Comparison of ENCODE assay signal across 8 mouse cellular contexts in the genomic region with DNA sequence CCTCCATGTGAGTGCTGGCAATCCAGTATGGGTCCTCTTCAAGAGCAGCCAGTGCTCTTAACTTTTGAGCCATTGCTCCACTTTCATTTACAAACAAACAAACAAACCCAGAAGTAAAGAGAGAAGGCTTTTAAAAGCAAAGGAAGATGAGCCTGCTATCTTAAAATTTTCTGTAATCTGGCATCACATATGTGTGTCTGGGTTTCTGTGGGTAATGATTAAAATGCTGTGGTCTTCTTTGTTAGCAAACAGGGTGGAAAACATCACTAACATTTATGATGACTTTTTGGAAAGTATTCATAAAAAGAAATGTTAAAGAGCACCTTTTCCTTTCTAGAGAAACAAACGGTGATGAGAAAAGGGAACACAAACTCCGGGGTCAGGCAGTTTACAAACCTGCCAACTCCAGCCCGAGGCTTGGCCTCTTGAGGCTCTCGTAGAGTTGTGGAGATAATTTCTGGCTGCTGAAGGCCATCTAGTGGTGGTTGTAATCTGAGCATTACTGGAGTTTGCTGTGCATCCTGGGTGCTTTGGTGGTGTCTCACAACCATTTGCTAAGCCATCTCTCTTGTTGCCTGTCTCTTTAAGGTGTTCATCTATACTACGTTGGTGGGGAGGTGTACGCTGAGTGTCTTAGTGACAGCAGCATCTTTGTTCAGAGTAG. TPM values are rescaled to one million over a fixed set of nuclear protein-coding genes. Genes with fewer than 3 reads are reported as not detected.
DNase-seq lines count a peak whose midpoint lies in the region; ATAC-seq lines count a peak whose summit lies in the region.

No protein-coding gene starts in this region.

- no peaks in the 10 kb centered on the region for H3K27me3 ChIP-seq in embryonic facial prominence, embryonic 11.5 days (ENCODE audit: control insufficient read depth, insufficient read depth, low read length)
- H3K27me3 ChIP-seq in embryonic facial prominence, embryonic 10.5 days (replicated peaks; ENCODE audit: low read depth, poor library complexity, severe bottlenecking), result no peaks in the 10 kb centered on the region

- no peak overlapping the region for H3K9ac ChIP-seq in embryonic facial prominence, embryonic 11.5 days (replicated peaks; ENCODE audit: low read length)

- H3K36me3 ChIP-seq in embryonic facial prominence, embryonic 11.5 days (replicated peaks; ENCODE audit: control insufficient read depth, insufficient read depth, low read depth, low read length), result peaks cover 22% of the 10 kb centered on the region
- peaks cover 99% of the 10 kb centered on the region for H3K36me3 ChIP-seq in embryonic facial prominence, embryonic 10.5 days (replicated peaks)

- no peak overlapping the region for H3K4me3 ChIP-seq in embryonic facial prominence, embryonic 11.5 days (ENCODE audit: low read depth, low read length)
- no peak overlapping the region for H3K4me3 ChIP-seq in embryonic facial prominence, embryonic 10.5 days

- peak; percentile 29 for DNase-seq in embryonic facial prominence, embryonic 11.5 days (ENCODE audit: low spot score)
- DNase-seq in embryonic facial prominence, embryonic 10.5 days (ENCODE audit: low spot score), result no peak
- DNase-seq in left cerebral cortex, postnatal 14 days (ENCODE audit: low spot score in 2 of 2), result peak; percentile 55 to 62
- no peak for DNase-seq in left cerebral cortex, postnatal 4 days
- DNase-seq in R1 (ENCODE audit: low read depth, low spot score), result peak; percentile 21
- DNase-seq in frontal cortex, postnatal 36 days (ENCODE audit: low spot score in 2 of 2), result peak; percentile 13 to 34
- no peak for DNase-seq in urinary bladder, postnatal 25 days (ENCODE audit: low spot score)

- H3K27ac ChIP-seq in embryonic facial prominence, embryonic 11.5 days (replicated peaks; ENCODE audit: low read depth, low read length), result no peak overlapping the region
- H3K27ac ChIP-seq in embryonic facial prominence, embryonic 10.5 days (replicated peaks), result no peak overlapping the region

- H3K4me1 ChIP-seq in embryonic facial prominence, embryonic 11.5 days (ENCODE audit: control insufficient read depth, insufficient read depth, low read length), result no peaks in the 10 kb centered on the region
- no peaks in the 10 kb centered on the region for H3K4me1 ChIP-seq in embryonic facial prominence, embryonic 10.5 days

- ATAC-seq in embryonic facial prominence, embryonic 11.5 days (replicated peaks; ENCODE audit: insufficient number of reproducible peaks, low FRiP score, low TSS enrichment, low read depth), result no peak
- 0 out of 2 replicates have a peak, but pooled peaks have one; percentile 27 for ATAC-seq in megakaryocyte, adult 5-6 weeks (ENCODE audit: poor library complexity, severe bottlenecking)

- WGBS in embryonic facial prominence, embryonic 11.5 days, result 60% methylated on average over 6 of the region's 6 CpGs
- WGBS in embryonic facial prominence, embryonic 10.5 days, result 73% methylated on average over 6 of the region's 6 CpGs

- intact Hi-C loops in left cerebral cortex, postnatal 14 days (cut with DNase I), result loop anchor here (5.0 kb wide), 2 partner anchors 78 to 173 kb away; no protein-coding TSS in a partner anchor
- intact Hi-C loops in left cerebral cortex, postnatal 4 days (cut with DNase I), result loop anchor here (10.0 kb wide), 1 partner anchor 181 kb away; no protein-coding TSS in a partner anchor

- no peak overlapping the region for H3K4me2 ChIP-seq in embryonic facial prominence, embryonic 11.5 days (ENCODE audit: low read depth, low read length)

- H3K9me3 ChIP-seq in embryonic facial prominence, embryonic 11.5 days (replicated peaks; ENCODE audit: control insufficient read depth, low read length), result no peaks in the 10 kb centered on the region
- H3K9me3 ChIP-seq in embryonic facial prominence, embryonic 10.5 days, result no peaks in the 10 kb centered on the region

RNA-seq across cellular contexts. Expression of a gene that starts 18.3 kb away (rescaled TPM):
- 0.38 TPM in 1 of 2 replicates, not detected in the other for polyA plus RNA-seq in embryonic facial prominence, embryonic 11.5 days (2014; fragmentation: Nextera tagmentation; extraction: Ambion mirVana)
- polyA plus RNA-seq in embryonic facial prominence, embryonic 10.5 days (2016; fragmentation: Nextera tagmentation; extraction: Ambion mirVana), result 0.24 and 0.26 TPM in 2 replicates
- total RNA-seq in left cerebral cortex, postnatal 14 days (2021), result 10 to 100 TPM; 13.7 to 16.2 TPM
- total RNA-seq in left cerebral cortex, postnatal 4 days (2021), result 1 to 10 TPM; 2.4 to 2.9 TPM
- not detected in 2 replicates for total RNA-seq in megakaryocyte, adult 5-6 weeks (2015)
- not detected in 2 replicates for total RNA-seq in megakaryocyte, adult 5-6 weeks (2017)

RNA-seq across cellular contexts. Expression of a gene that starts 32.5 kb away (rescaled TPM):
- 54.4 and 57.4 TPM in 2 replicates for polyA plus RNA-seq in embryonic facial prominence, embryonic 11.5 days (2014; fragmentation: Nextera tagmentation; extraction: Ambion mirVana)
- 41.7 and 44.3 TPM in 2 replicates for polyA plus RNA-seq in embryonic facial prominence, embryonic 10.5 days (2016; fragmentation: Nextera tagmentation; extraction: Ambion mirVana)
- total RNA-seq in left cerebral cortex, postnatal 14 days (2021), result 10 to 100 TPM; 21.3 to 21.5 TPM
- 10 to 100 TPM; 36.0 to 41.9 TPM for total RNA-seq in left cerebral cortex, postnatal 4 days (2021)
- 26.9 and 28.1 TPM in 2 replicates for total RNA-seq in megakaryocyte, adult 5-6 weeks (2015)
- 14.1 and 16.7 TPM in 2 replicates for total RNA-seq in megakaryocyte, adult 5-6 weeks (2017)

Comparison
In these comparisons a context has a peak if more than half of its experiments do, and no peak if none do; other contexts are left out.
1. DNase-seq: peak in embryonic facial prominence, embryonic 11.5 days (single experiment), left cerebral cortex, postnatal 14 days (2 of 2), R1 (single experiment) and frontal cortex, postnatal 36 days (2 of 2); none in embryonic facial prominence, embryonic 10.5 days (single experiment), left cerebral cortex, postnatal 4 days (single experiment) and urinary bladder, postnatal 25 days (single experiment).